Mouse (Mus musculus): ENCODE measurements around the gene Slc44a1. TPM values are rescaled to one million over a fixed set of nuclear protein-coding genes. Genes with fewer than 3 reads are reported as not detected.

The Slc44a1 gene
- polyA plus RNA-seq, 1 experiment from 2014 or later, result 10.8 TPM

DNA sequence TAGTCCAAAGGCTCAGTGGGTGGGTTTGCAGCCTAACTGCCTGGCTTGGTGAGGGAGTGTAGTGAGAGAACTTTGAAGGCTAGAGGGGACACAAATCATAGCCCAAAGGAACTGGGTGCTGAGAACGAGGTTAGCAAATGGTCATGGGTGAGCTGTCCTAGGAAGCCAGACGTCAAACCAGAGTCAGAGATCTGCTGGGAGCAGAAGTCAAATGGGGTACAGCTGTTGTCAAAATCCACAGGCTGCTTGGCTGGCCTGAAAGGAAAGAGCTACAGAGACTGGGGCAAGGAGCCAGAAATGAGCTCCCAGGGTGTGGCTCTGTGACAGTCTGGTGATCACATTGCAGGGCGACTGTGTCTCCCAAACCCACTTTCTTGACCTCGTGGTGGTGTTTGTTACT lies 188.7 kb downstream of the Slc44a1 start:
- Histone ChIP-seq H3K27me3 (replicated peaks) (0 out of 2 replicates have a peak, but pooled peaks cover 5% of the 10 kb centered on the region), H3K4me2 (no peak overlapping the region), H3K9me3 (replicated peaks) (no peaks in the 10 kb centered on the region), H3K4me1 (peaks cover 29% of the 10 kb centered on the region), H3K9ac (replicated peaks) (no peak overlapping the region), H3K27ac (replicated peaks) (no peak overlapping the region), H3K36me3 (no peaks in the 10 kb centered on the region), H3K4me3 (replicated peaks) (no peak overlapping the region)
- 62% methylated on average over 4 of the region's 4 CpGs for WGBS
- no peak for ATAC-seq (ENCODE audit: low FRiP score)

- Histone ChIP-seq H3K4me1 (peaks cover 40% of the 10 kb centered on the region), H3K9me3 (replicated peaks) (no peaks in the 10 kb centered on the region), H3K9ac (replicated peaks) (peak overlapping the region; percentile 80), H3K36me3 (no peaks in the 10 kb centered on the region), H3K27me3 (replicated peaks) (0 out of 2 replicates have a peak, but pooled peaks cover 5% of the 10 kb centered on the region), H3K4me2 (peak overlapping the region; percentile 73), H3K4me3 (replicated peaks) (peak overlapping the region; percentile 83), H3K27ac (replicated peaks) (peak overlapping the region; percentile 93)
- peak; percentile 68 for ATAC-seq (ENCODE audit: low FRiP score)
- WGBS, result 3% methylated on average over 12 of the region's 12 CpGs
Observed at GRCm38 (mm10) chr4:53630963-53631315, 190.7 kb downstream of the Slc44a1 start.

- peaks cover 40% of the 10 kb centered on the region for H3K4me1 ChIP-seq
- H3K4me2 ChIP-seq, result peak within 1 kb of the TSS; percentile 73
- H3K9me3 ChIP-seq (replicated peaks), result no peaks in the 10 kb centered on the region
- under 1% methylated on average over 87 of the region's 88 CpGs for WGBS
- peak; percentile 92 for ATAC-seq (ENCODE audit: low FRiP score)
- peak within 1 kb of the TSS; percentile 80 for H3K9ac ChIP-seq (replicated peaks)
- H3K36me3 ChIP-seq, result no peaks in the 10 kb centered on the region
- 0 out of 2 replicates have a peak, but pooled peaks cover 5% of the 10 kb centered on the region for H3K27me3 ChIP-seq (replicated peaks)
- H3K27ac ChIP-seq (replicated peaks), result peak within 1 kb of the TSS; percentile 93
- H3K4me3 ChIP-seq (replicated peaks), result peak within 1 kb of the TSS; percentile 83
Observed at GRCm38 (mm10) chr4:53631316-53632010, 191.2 kb downstream of the Slc44a1 start, which contains the start of gene Fsd1l. Fsd1l (plus strand) TSS chr4:53631471.

GRCm38 (mm10) chr4:53632011-53632349 lies 191.8 kb downstream of the Slc44a1 start:
- Histone ChIP-seq H3K9ac (replicated peaks) (peak overlapping the region; percentile 80), H3K27me3 (replicated peaks) (0 out of 2 replicates have a peak, but pooled peaks cover 5% of the 10 kb centered on the region), H3K4me3 (replicated peaks) (peak overlapping the region; percentile 83), H3K27ac (replicated peaks) (peak overlapping the region; percentile 93), H3K9me3 (replicated peaks) (no peaks in the 10 kb centered on the region), H3K4me2 (peak overlapping the region; percentile 73), H3K4me1 (peaks cover 45% of the 10 kb centered on the region), H3K36me3 (no peaks in the 10 kb centered on the region)
- ATAC-seq (ENCODE audit: low FRiP score), result no peak
- WGBS, result under 1% methylated on average over 5 of the region's 5 CpGs

DNA sequence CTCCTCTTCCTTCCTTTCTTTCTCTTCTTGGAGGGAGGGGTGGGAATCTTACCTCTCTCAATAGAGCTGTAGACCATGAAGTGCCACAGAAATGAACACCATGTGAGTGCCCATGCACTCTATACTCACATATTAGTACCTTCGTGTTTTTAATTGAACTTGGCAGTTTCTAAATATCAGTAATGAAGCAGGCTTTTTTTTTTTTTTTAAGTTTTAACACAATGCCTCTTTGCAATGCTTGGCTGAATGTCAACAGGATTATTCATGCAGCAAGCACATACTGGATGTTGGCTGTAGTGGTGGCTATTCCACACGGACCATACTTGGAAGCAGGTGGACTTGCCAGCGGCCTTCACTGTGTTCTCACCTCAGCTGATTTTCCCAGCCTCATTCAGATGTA lies 195.1 kb downstream of the Slc44a1 start:
- no peak overlapping the region for H3K9ac ChIP-seq (replicated peaks)
- no peaks in the 10 kb centered on the region for H3K9me3 ChIP-seq (replicated peaks)
- H3K36me3 ChIP-seq, result no peaks in the 10 kb centered on the region
- no peaks in the 10 kb centered on the region for H3K27me3 ChIP-seq (replicated peaks)
- no peak for ATAC-seq (ENCODE audit: low FRiP score)
- no peak overlapping the region for H3K4me2 ChIP-seq
- H3K27ac ChIP-seq (replicated peaks), result no peak overlapping the region
- 58% methylated on average over 3 of the region's 3 CpGs for WGBS
- peaks cover 54% of the 10 kb centered on the region for H3K4me1 ChIP-seq
- H3K4me3 ChIP-seq (replicated peaks), result no peak overlapping the region

DNA sequence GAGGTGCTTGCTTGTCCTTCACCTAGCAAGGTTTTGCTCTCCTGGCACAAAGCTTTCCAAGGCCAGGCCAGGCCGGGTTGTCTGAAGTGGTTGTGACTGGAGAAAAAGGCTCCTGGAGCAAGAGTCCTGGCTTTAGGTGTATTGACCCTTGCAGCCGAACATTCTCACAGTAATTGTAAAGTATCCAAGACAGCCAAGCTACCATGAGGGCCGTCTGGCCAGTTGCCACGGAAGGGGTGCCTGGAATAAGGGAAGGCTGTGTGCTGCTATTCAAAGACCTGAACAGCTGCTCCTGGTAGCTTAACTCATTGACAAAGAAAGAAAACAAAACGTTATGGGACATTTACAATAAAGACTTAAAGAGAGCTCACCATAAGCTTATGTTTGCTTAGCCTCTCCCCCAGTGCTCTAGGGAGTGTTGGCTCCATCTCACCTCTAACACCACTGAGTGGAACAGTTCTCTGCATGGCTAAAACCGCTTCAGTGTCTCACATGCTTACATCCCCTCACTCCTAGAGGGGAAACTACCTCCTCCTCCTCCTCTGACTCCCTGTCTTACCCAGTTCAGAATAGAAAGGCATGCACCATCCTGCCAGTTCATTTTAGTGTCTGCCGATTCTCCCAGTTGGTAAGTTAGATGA lies 197.2 kb downstream of the Slc44a1 start:
- no peak for ATAC-seq (ENCODE audit: low FRiP score)
- Histone ChIP-seq H3K36me3 (peaks cover 4% of the 10 kb centered on the region; the same call in 1 of the 2 replicates), H3K27me3 (replicated peaks) (no peaks in the 10 kb centered on the region), H3K4me2 (no peak overlapping the region), H3K9me3 (replicated peaks) (no peaks in the 10 kb centered on the region), H3K9ac (replicated peaks) (no peak overlapping the region), H3K4me3 (replicated peaks) (no peak overlapping the region), H3K27ac (replicated peaks) (no peak overlapping the region), H3K4me1 (peaks cover 47% of the 10 kb centered on the region)
- 35% methylated on average over 7 of the region's 7 CpGs for WGBS

GRCm38 (mm10) chr4:53638549-53639123 lies 198.4 kb downstream of the Slc44a1 start:
- no peaks in the 10 kb centered on the region for H3K27me3 ChIP-seq (replicated peaks)
- H3K36me3 ChIP-seq, result peaks cover 4% of the 10 kb centered on the region; the same call in 1 of the 2 replicates
- no peak overlapping the region for H3K9ac ChIP-seq (replicated peaks)
- H3K4me3 ChIP-seq (replicated peaks), result no peak overlapping the region
- no peak for ATAC-seq (ENCODE audit: low FRiP score)
- H3K4me1 ChIP-seq, result peaks cover 35% of the 10 kb centered on the region
- H3K4me2 ChIP-seq, result no peak overlapping the region
- H3K27ac ChIP-seq (replicated peaks), result no peak overlapping the region
- 87% methylated on average over 7 of the region's 7 CpGs for WGBS
- H3K9me3 ChIP-seq (replicated peaks), result no peaks in the 10 kb centered on the region

DNA sequence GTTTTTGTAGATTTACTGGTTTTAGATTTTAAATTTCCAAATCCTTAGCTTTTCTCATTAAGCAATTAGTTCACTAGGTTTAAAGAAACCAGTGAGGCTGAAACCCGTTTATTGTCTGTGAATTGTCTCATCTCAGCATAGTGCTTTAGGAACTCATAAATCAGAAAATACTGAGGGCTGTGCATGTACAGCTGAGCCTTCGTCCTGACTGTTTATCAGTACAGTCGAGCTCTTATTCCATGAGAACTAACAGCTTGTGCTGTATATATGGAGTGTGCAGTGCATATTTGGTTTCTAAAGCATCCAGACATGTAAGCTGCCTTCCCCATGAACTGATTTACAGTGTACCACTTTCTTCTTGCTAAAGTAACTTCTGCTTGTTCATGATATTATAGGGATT lies 217.8 kb downstream of the Slc44a1 start:
- WGBS, result 24% methylated on average over 3 of the region's 3 CpGs
- no peak for ATAC-seq (ENCODE audit: low FRiP score)

DNA sequence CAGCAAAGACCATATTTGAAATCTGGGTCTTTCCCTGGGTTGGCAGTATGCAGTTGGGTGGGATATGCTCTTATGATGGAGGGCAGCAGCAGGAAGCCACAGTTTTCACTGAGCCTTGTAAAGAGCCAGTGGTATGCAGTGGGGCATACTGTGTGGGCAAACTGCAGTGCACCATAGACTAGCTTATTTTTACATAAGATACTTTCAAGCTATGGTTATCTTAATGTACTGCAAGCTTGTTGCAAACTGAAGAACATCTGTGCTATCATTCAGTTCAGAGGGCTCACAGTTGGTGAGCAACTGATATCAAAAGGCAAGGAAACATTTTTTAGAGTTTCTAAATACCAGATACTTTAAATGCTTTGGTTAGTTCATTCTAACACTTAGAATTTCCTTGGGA lies 220.5 kb downstream of the Slc44a1 start:
- no peak for ATAC-seq (ENCODE audit: low FRiP score)
- no peaks in the 10 kb centered on the region for H3K9me3 ChIP-seq (replicated peaks)
- H3K27me3 ChIP-seq (replicated peaks), result no peaks in the 10 kb centered on the region
- H3K4me2 ChIP-seq, result no peak overlapping the region
- no peak overlapping the region for H3K4me3 ChIP-seq (replicated peaks)
- peaks cover 19% of the 10 kb centered on the region for H3K36me3 ChIP-seq
- no peak overlapping the region for H3K27ac ChIP-seq (replicated peaks)
- H3K9ac ChIP-seq (replicated peaks), result no peak overlapping the region
- no peaks in the 10 kb centered on the region for H3K4me1 ChIP-seq

More for the DNA sequence above, 217.8 kb downstream of the Slc44a1 start:
- Histone ChIP-seq H3K9me3 (replicated peaks) (no peaks in the 10 kb centered on the region), H3K36me3 (peaks cover 18% of the 10 kb centered on the region), H3K4me1 (no peaks in the 10 kb centered on the region), H3K4me3 (replicated peaks) (no peak overlapping the region), H3K4me2 (no peak overlapping the region), H3K27ac (replicated peaks) (no peak overlapping the region), H3K9ac (replicated peaks) (no peak overlapping the region), H3K27me3 (replicated peaks) (no peaks in the 10 kb centered on the region)

Other genes with a start within 250 kb of the Slc44a1 start
- gene Fsd1l, start 191.1 kb downstream of the Slc44a1 start, polyA plus RNA-seq (2015; fragmentation: Nextera tagmentation; extraction: Ambion mirVana), result 23.9 and 34.0 TPM in 2 replicates